Mouse (Mus musculus) forebrain, embryonic 16.5 days (tissue): Measurements from ENCODE around the gene Pde1b. TPM values are rescaled to one million over a fixed set of nuclear protein-coding genes. Genes with fewer than 3 reads are reported as not detected.
A peak's percentile ranks its signal among the peaks of the same experiment; 100 is the strongest.

Experiments
- ATAC-seq: fragments of 200-750 bp; cut with Nextera tagmentation; 2 replicates; pipeline ENCODE4 v1.8.0; 2017; ENCODE audit warnings: mild to moderate bottlenecking, moderate library complexity
- H3K27ac ChIP-seq: fragments of 300-500 bp; sonication (generic); 2 replicates; pipeline ENCODE4 v1.5.1; 2014; ENCODE audit warnings: low read length, control low read depth
- H3K27me3 ChIP-seq: fragments of 300-500 bp; sonication (generic); replicated peaks from 2 replicates; pipeline ENCODE4 v1.6.1; 2014; ENCODE audit warnings: low read length; ENCODE audit not compliant: control insufficient read depth, insufficient read depth
- H3K36me3 ChIP-seq: fragments of 300-500 bp; sonication (generic); 2 replicates; pipeline ENCODE4 v1.6.1; 2014; ENCODE audit not compliant: control insufficient read depth, insufficient read depth
- H3K4me1 ChIP-seq: fragments of 300-500 bp; sonication (generic); replicated peaks from 2 replicates; pipeline ENCODE4 v1.6.1; 2014; ENCODE audit warnings: low read length; ENCODE audit not compliant: control insufficient read depth, insufficient read depth
- H3K4me2 ChIP-seq: fragments of 300-500 bp; sonication (generic); 2 replicates; pipeline ENCODE4 v1.6.1; 2014; ENCODE audit warnings: mild to moderate bottlenecking, low read length, control low read depth
- H3K4me3 ChIP-seq: fragments of 300-500 bp; sonication (generic); replicated peaks from 2 replicates; pipeline ENCODE4 v1.5.1; 2014; ENCODE audit warnings: mild to moderate bottlenecking, low read length, control low read depth
- H3K9ac ChIP-seq: fragments of 300-500 bp; sonication (generic); replicated peaks from 2 replicates; pipeline ENCODE4 v1.6.1; 2014; ENCODE audit warnings: low read depth, low read length, control low read depth
- H3K9me3 ChIP-seq: fragments of 300-500 bp; sonication (generic); 2 replicates; pipeline ENCODE4 v1.6.1; 2016; ENCODE audit warnings: low read length; ENCODE audit not compliant: control insufficient read depth
- WGBS: fragments of 180-500 bp; shearing (Covaris S2); extraction: QIAGEN DNeasy Blood & Tissue Kit; methylation state at CpG from one replicate; pipeline ENCODE4 v1.1.7; 2014; 5-methylcytosine and 5-hydroxymethylcytosine counted together
- polyA plus RNA-seq: library from polyadenylated mRNA; unstranded; fragments of >200 nt; fragmentation: Nextera tagmentation; extraction: Ambion mirVana; gene quantifications from 2 replicates; pipeline ENCODE4 v1.2.1, GENCODE M21; 2015

Pde1b gene
- polyA plus RNA-seq, 1 experiment from 2014 or later, result 71.0 TPM

- Histone ChIP-seq H3K9me3 (no peaks in the 10 kb centered on the region), H3K9ac (peak overlapping the region; percentile 44; the same call in 1 of the 2 replicates), H3K4me2 (peak overlapping the region; percentile 31), H3K27ac (peak overlapping the region; percentile 87), H3K4me3 (no peak overlapping the region), H3K4me1 (peaks cover 71% of the 10 kb centered on the region), H3K36me3 (peaks cover 8% of the 10 kb centered on the region; the same call in 1 of the 2 replicates), H3K27me3 (no peaks in the 10 kb centered on the region)
- ATAC-seq, result peak; percentile 77
- WGBS, result under 1% methylated on average over 5 of the region's 5 CpGs
Observed at GRCm38 (mm10) chr15:103518600-103519385, 16.0 kb downstream of the Pde1b start.

- Histone ChIP-seq H3K36me3 (peaks cover 14% of the 10 kb centered on the region), H3K4me1 (peaks cover 65% of the 10 kb centered on the region), H3K4me2 (peak overlapping the region; percentile 31), H3K27ac (peak overlapping the region; percentile 87), H3K27me3 (no peaks in the 10 kb centered on the region), H3K4me3 (no peak overlapping the region), H3K9me3 (no peaks in the 10 kb centered on the region), H3K9ac (peak overlapping the region; percentile 44; the same call in 1 of the 2 replicates)
- 5% methylated on average over 4 of the region's 4 CpGs for WGBS
- ATAC-seq, result peak; percentile 29
Observed at GRCm38 (mm10) chr15:103519386-103520378, 16.8 kb downstream of the Pde1b start.

GRCm38 (mm10) chr15:103522458-103523099, 19.7 kb downstream of the Pde1b start:
- Histone ChIP-seq H3K4me2 (no peak overlapping the region), H3K27me3 (no peaks in the 10 kb centered on the region), H3K27ac (peak overlapping the region; percentile 50), H3K4me3 (no peak overlapping the region), H3K4me1 (peaks cover 41% of the 10 kb centered on the region), H3K9me3 (no peaks in the 10 kb centered on the region), H3K9ac (no peak overlapping the region), H3K36me3 (peaks cover 23% of the 10 kb centered on the region)
- 64% methylated on average over 3 of the region's 3 CpGs for WGBS
- no peak for ATAC-seq

- Histone ChIP-seq H3K9me3 (no peaks in the 10 kb centered on the region), H3K36me3 (peaks cover 23% of the 10 kb centered on the region), H3K9ac (no peak overlapping the region), H3K27me3 (no peaks in the 10 kb centered on the region), H3K4me3 (no peak overlapping the region), H3K4me2 (no peak overlapping the region), H3K27ac (no peak overlapping the region), H3K4me1 (peaks cover 39% of the 10 kb centered on the region)
- no peak for ATAC-seq
- WGBS, result 36% methylated on average over 3 of the region's 3 CpGs
Observed at GRCm38 (mm10) chr15:103523156-103523555, 20.3 kb downstream of the Pde1b start.

- Histone ChIP-seq H3K4me1 (no peaks in the 10 kb centered on the region), H3K27ac (no peak overlapping the region; the same call in 1 of the 2 replicates), H3K9ac (no peak overlapping the region), H3K27me3 (no peaks in the 10 kb centered on the region), H3K9me3 (no peaks in the 10 kb centered on the region), H3K4me3 (no peak overlapping the region), H3K4me2 (no peak overlapping the region), H3K36me3 (peaks cover 7% of the 10 kb centered on the region)
- 3% methylated on average over 5 of the region's 5 CpGs for WGBS
- peak; percentile 82 for ATAC-seq
Observed at GRCm38 (mm10) chr15:103530372-103530771, 27.5 kb downstream of the Pde1b start.

- Histone ChIP-seq H3K36me3 (no peaks in the 10 kb centered on the region; the same call in 1 of the 2 replicates), H3K9ac (no peak overlapping the region), H3K4me3 (no peak overlapping the region), H3K4me1 (peaks cover 8% of the 10 kb centered on the region), H3K27me3 (no peaks in the 10 kb centered on the region), H3K4me2 (no peak overlapping the region), H3K27ac (no peak overlapping the region), H3K9me3 (no peaks in the 10 kb centered on the region)
- no peak for ATAC-seq
- WGBS, result 91% methylated on average over 7 of the region's 7 CpGs
Observed at GRCm38 (mm10) chr15:103534054-103534620, 31.3 kb downstream of the Pde1b start.

GRCm38 (mm10) chr15:103535030-103535429, 32.2 kb downstream of the Pde1b start:
- H3K27me3 ChIP-seq, result no peaks in the 10 kb centered on the region
- ATAC-seq, result no peak
- no peaks in the 10 kb centered on the region for H3K36me3 ChIP-seq
- no peak overlapping the region for H3K27ac ChIP-seq
- H3K9ac ChIP-seq, result no peak overlapping the region
- H3K9me3 ChIP-seq, result no peaks in the 10 kb centered on the region
- no peak overlapping the region for H3K4me3 ChIP-seq
- WGBS, result 85% methylated on average over 2 of the region's 2 CpGs
- peaks cover 8% of the 10 kb centered on the region for H3K4me1 ChIP-seq
- H3K4me2 ChIP-seq, result no peak overlapping the region

GRCm38 (mm10) chr15:103535786-103536185, 33.0 kb downstream of the Pde1b start:
- H3K9me3 ChIP-seq, result no peaks in the 10 kb centered on the region
- no peaks in the 10 kb centered on the region for H3K27me3 ChIP-seq
- no peak for ATAC-seq
- H3K9ac ChIP-seq, result no peak overlapping the region
- H3K36me3 ChIP-seq, result no peaks in the 10 kb centered on the region
- WGBS, result 66% methylated on average over 1 of the region's 1 CpGs
- H3K4me2 ChIP-seq, result no peak overlapping the region
- peaks cover 8% of the 10 kb centered on the region for H3K4me1 ChIP-seq
- no peak overlapping the region for H3K27ac ChIP-seq
- H3K4me3 ChIP-seq, result no peak overlapping the region
